Mouse (Mus musculus) forebrain, embryonic 13.5 days (tissue): Measurements from ENCODE around the gene Cnot8. TPM values are rescaled to one million over a fixed set of nuclear protein-coding genes. Genes with fewer than 3 reads are reported as not detected.

ENCODE experiments used
- ATAC-seq: fragments of 200-750 bp; cut with Nextera tagmentation; 2 replicates; pipeline ENCODE4 v1.8.0; 2017
- H3K27ac ChIP-seq: fragments of 300-500 bp; sonication (generic); 2 replicates; pipeline ENCODE4 v1.5.1; 2015; ENCODE audit warnings: inconsistent platforms, mild to moderate bottlenecking, moderate library complexity
- H3K27me3 ChIP-seq: fragments of 300-500 bp; sonication (generic); 2 replicates; pipeline ENCODE4 v1.6.1; 2015; ENCODE audit warnings: mild to moderate bottlenecking, inconsistent platforms
- H3K36me3 ChIP-seq: fragments of 300-500 bp; sonication (generic); 2 replicates; pipeline ENCODE4 v1.6.1; 2015; ENCODE audit warnings: mild to moderate bottlenecking, inconsistent platforms; ENCODE audit not compliant: poor library complexity, severe bottlenecking
- H3K4me1 ChIP-seq: fragments of 300-500 bp; sonication (generic); 2 replicates; pipeline ENCODE4 v1.6.1; 2015; ENCODE audit warnings: inconsistent platforms
- H3K4me2 ChIP-seq: fragments of 300-500 bp; sonication (generic); 2 replicates; pipeline ENCODE4 v1.6.1; 2015; ENCODE audit warnings: inconsistent platforms, mild to moderate bottlenecking, moderate library complexity
- H3K4me3 ChIP-seq: fragments of 300-500 bp; sonication (generic); 2 replicates; pipeline ENCODE4 v1.5.1; 2015; ENCODE audit warnings: mild to moderate bottlenecking, inconsistent platforms
- H3K9ac ChIP-seq: fragments of 300-500 bp; sonication (generic); 2 replicates; pipeline ENCODE4 v1.6.1; 2015; ENCODE audit warnings: mild to moderate bottlenecking, inconsistent platforms
- H3K9me3 ChIP-seq: fragments of 300-500 bp; sonication (generic); replicated peaks from 2 replicates; pipeline ENCODE4 v1.6.1; 2016; ENCODE audit warnings: inconsistent platforms
- WGBS: fragments of 180-500 bp; shearing (Covaris S2); methylation state at CpG from one replicate; pipeline ENCODE4 v1.1.7; 2015; 5-methylcytosine and 5-hydroxymethylcytosine counted together
- polyA plus RNA-seq: library from polyadenylated mRNA; unstranded; fragments of >200 nt; fragmentation: Nextera tagmentation; extraction: Ambion mirVana; gene quantifications from 2 replicates; pipeline ENCODE4 v1.2.1, GENCODE M21; 2015

The Cnot8 gene
- polyA plus RNA-seq, 1 experiment from 2014 or later: 124 TPM

- Histone ChIP-seq H3K27ac (no peak overlapping the region), H3K4me3 (no peak overlapping the region), H3K4me1 (peaks cover 38% of the 10 kb centered on the region), H3K27me3 (no peaks in the 10 kb centered on the region), H3K9me3 (no peaks in the 10 kb centered on the region), H3K4me2 (no peak overlapping the region), H3K9ac (no peak overlapping the region), H3K36me3 (peaks cover 34% of the 10 kb centered on the region)
- WGBS: 94% methylated on average over 4 of the region's 4 CpGs
- no peak for ATAC-seq
Measured at GRCm38 (mm10) chr11:58107664-58108337, 3.8 kb downstream of the Cnot8 start.

DNA sequence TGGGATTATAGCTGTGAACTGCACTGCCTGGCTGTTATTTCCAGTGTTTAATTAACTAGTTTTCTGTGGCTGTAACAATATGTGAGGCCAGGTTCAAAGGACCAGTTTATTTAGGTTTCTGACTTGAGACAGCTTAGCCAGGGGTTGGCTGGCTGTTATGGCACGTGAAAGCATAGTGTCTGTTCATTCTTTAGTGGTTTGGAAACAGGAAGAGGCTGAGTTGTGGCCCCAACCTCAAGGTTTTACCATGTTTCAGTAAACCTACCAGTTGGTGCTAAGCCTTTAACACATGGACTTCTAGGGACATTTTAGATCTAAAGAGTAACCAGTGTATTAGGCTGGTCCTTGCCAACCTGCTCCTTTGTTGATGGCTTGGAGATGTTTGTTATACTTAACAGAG lies 12.6 kb downstream of the Cnot8 start:
- H3K9me3 ChIP-seq: no peaks in the 10 kb centered on the region
- H3K27ac ChIP-seq: no peak overlapping the region
- WGBS: 94% methylated on average over 1 of the region's 1 CpGs
- no peak overlapping the region for H3K4me2 ChIP-seq
- H3K9ac ChIP-seq: no peak overlapping the region
- H3K27me3 ChIP-seq: no peaks in the 10 kb centered on the region
- H3K4me1 ChIP-seq: no peaks in the 10 kb centered on the region
- H3K36me3 ChIP-seq: peaks cover 96% of the 10 kb centered on the region
- H3K4me3 ChIP-seq: no peak overlapping the region
- no peak for ATAC-seq

DNA sequence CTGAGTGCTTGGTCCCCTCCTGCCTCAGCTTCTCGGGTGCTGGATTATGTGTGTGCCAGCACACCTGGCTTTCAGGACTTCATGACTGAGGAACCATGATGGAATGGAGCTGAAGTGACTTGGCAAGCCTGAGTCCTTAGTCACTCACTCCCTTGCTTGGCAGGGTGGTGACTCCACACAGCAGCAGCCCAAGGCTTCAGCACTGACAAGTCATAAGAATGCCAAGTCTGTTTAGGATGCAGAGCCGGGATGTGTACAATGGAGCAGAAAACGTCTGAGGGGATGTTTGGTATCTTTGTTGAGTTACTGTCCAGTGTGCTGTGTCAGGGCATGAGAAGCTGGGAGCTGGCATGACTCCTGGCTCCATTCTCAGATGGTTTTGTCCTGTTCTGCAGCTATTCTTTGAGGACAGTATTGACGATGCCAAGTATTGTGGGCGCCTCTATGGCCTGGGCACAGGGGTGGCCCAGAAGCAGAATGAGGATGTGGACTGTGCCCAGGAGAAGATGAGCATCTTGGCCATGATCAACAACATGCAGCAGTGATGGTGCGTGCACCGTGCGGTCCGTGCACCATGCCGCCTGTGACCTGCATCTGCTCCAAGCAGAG lies 13.2 kb downstream of the Cnot8 start:
- H3K27ac ChIP-seq: no peak overlapping the region
- no peak overlapping the region for H3K9ac ChIP-seq
- H3K4me3 ChIP-seq: no peak overlapping the region
- H3K27me3 ChIP-seq: no peaks in the 10 kb centered on the region
- H3K4me1 ChIP-seq: no peaks in the 10 kb centered on the region
- no peak overlapping the region for H3K4me2 ChIP-seq
- H3K9me3 ChIP-seq: no peaks in the 10 kb centered on the region
- WGBS: 89% methylated on average over 10 of the region's 10 CpGs
- no peak for ATAC-seq
- peaks cover 96% of the 10 kb centered on the region for H3K36me3 ChIP-seq

DNA sequence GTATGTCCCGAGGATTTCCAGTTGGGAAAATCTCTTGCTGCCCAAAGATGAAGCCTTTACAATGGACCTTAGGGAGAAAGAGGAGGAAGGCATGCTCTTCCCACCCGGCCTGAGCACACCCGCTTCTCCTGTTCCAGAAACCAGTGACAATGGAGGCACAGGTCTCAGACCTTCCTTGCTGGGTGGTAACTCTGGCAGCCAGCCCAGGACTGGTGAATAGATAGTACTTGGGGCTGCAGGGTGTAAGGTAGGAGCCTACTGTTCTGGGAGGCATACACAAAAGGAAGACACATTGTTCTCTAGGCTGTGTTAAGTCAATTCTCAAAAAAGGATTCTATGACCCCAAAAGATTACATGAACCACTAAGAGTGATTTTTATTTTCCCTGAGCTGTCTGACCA lies 16.7 kb downstream of the Cnot8 start:
- Histone ChIP-seq H3K27ac (no peak overlapping the region), H3K27me3 (no peaks in the 10 kb centered on the region), H3K4me3 (no peak overlapping the region), H3K9ac (no peak overlapping the region), H3K36me3 (peaks cover 95% of the 10 kb centered on the region), H3K9me3 (no peaks in the 10 kb centered on the region), H3K4me1 (no peaks in the 10 kb centered on the region), H3K4me2 (no peak overlapping the region)
- no peak for ATAC-seq
- 79% methylated on average over 3 of the region's 3 CpGs for WGBS

- H3K4me3 ChIP-seq: no peak overlapping the region
Measured at GRCm38 (mm10) chr11:58121351-58121750, 17.4 kb downstream of the Cnot8 start.

GRCm38 (mm10) chr11:58123711-58124110 lies 19.8 kb downstream of the Cnot8 start:
- Histone ChIP-seq H3K27ac (no peak overlapping the region), H3K4me3 (no peak overlapping the region), H3K4me1 (no peaks in the 10 kb centered on the region), H3K9ac (no peak overlapping the region), H3K27me3 (no peaks in the 10 kb centered on the region), H3K9me3 (no peaks in the 10 kb centered on the region), H3K4me2 (no peak overlapping the region), H3K36me3 (peaks cover 92% of the 10 kb centered on the region)
- no peak for ATAC-seq
- 91% methylated on average over 2 of the region's 2 CpGs for WGBS

More at GRCm38 (mm10) chr11:58121351-58121750, 17.4 kb downstream of the Cnot8 start:
- H3K27me3 ChIP-seq: no peaks in the 10 kb centered on the region
- H3K9me3 ChIP-seq: no peaks in the 10 kb centered on the region
- peaks cover 95% of the 10 kb centered on the region for H3K36me3 ChIP-seq
- no peak overlapping the region for H3K27ac ChIP-seq
- ATAC-seq: no peak
- 92% methylated on average over 9 of the region's 9 CpGs for WGBS
- H3K4me2 ChIP-seq: no peak overlapping the region
- H3K9ac ChIP-seq: no peak overlapping the region
- H3K4me1 ChIP-seq: no peaks in the 10 kb centered on the region

GRCm38 (mm10) chr11:58125021-58125420 lies 21.1 kb downstream of the Cnot8 start:
- 89% methylated on average over 11 of the region's 11 CpGs for WGBS
- H3K27ac ChIP-seq: no peak overlapping the region
- no peak overlapping the region for H3K9ac ChIP-seq
- no peak overlapping the region for H3K4me3 ChIP-seq
- no peaks in the 10 kb centered on the region for H3K27me3 ChIP-seq
- H3K9me3 ChIP-seq: no peaks in the 10 kb centered on the region
- no peaks in the 10 kb centered on the region for H3K4me1 ChIP-seq
- ATAC-seq: no peak
- no peak overlapping the region for H3K4me2 ChIP-seq
- H3K36me3 ChIP-seq: peaks cover 94% of the 10 kb centered on the region

GRCm38 (mm10) chr11:58126397-58127160 lies 22.6 kb downstream of the Cnot8 start:
- H3K9ac ChIP-seq: no peak overlapping the region; the same call in 1 of the 2 replicates
- ATAC-seq: no peak
- H3K27ac ChIP-seq: peak overlapping the region; percentile 14; the same call in 1 of the 2 replicates
- H3K4me3 ChIP-seq: no peak overlapping the region
- H3K9me3 ChIP-seq: no peaks in the 10 kb centered on the region
- H3K36me3 ChIP-seq: peaks cover 93% of the 10 kb centered on the region
- 78% methylated on average over 7 of the region's 7 CpGs for WGBS
- H3K27me3 ChIP-seq: no peaks in the 10 kb centered on the region
- no peaks in the 10 kb centered on the region for H3K4me1 ChIP-seq
- no peak overlapping the region for H3K4me2 ChIP-seq

GRCm38 (mm10) chr11:58127544-58127943 lies 23.6 kb downstream of the Cnot8 start:
- H3K36me3 ChIP-seq: peaks cover 96% of the 10 kb centered on the region

GRCm38 (mm10) chr11:58129302-58129843 lies 25.4 kb downstream of the Cnot8 start:
- Histone ChIP-seq H3K9ac (no peak overlapping the region), H3K4me2 (no peak overlapping the region), H3K27me3 (no peaks in the 10 kb centered on the region), H3K4me3 (no peak overlapping the region), H3K36me3 (peaks cover 93% of the 10 kb centered on the region), H3K27ac (no peak overlapping the region), H3K4me1 (no peaks in the 10 kb centered on the region), H3K9me3 (no peaks in the 10 kb centered on the region)
- WGBS: 86% methylated on average over 6 of the region's 6 CpGs
- no peak for ATAC-seq

More at GRCm38 (mm10) chr11:58127544-58127943, 23.6 kb downstream of the Cnot8 start:
- Histone ChIP-seq H3K4me2 (no peak overlapping the region), H3K27me3 (no peaks in the 10 kb centered on the region), H3K4me1 (no peaks in the 10 kb centered on the region), H3K9me3 (no peaks in the 10 kb centered on the region), H3K27ac (no peak overlapping the region), H3K4me3 (no peak overlapping the region), H3K9ac (no peak overlapping the region)
- WGBS: 90% methylated on average over 2 of the region's 2 CpGs
- ATAC-seq: no peak

DNA sequence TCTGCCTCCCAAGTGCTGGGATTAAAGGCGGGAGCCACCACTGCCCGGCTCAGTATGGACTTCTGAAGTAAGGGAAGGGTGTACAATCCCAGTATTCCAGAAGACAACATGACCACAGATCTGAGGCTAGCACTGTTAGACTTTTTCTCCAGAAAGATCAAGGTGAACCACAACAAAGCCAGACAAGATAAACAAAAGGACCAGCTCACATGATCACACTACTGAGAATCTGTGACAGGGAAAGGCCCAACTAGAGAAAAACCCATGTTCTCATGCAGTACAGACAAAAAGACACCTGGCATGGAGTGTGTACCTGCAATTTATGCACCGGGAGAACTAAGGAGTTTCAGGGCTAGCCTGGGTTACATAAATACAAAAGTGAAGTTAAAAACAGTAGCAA lies 28.1 kb downstream of the Cnot8 start:
- Histone ChIP-seq H3K9me3 (no peaks in the 10 kb centered on the region), H3K36me3 (peaks cover 95% of the 10 kb centered on the region), H3K4me2 (no peak overlapping the region), H3K9ac (no peak overlapping the region), H3K4me3 (no peak overlapping the region), H3K4me1 (no peaks in the 10 kb centered on the region), H3K27ac (no peak overlapping the region), H3K27me3 (no peaks in the 10 kb centered on the region)
- 98% methylated on average over 3 of the region's 3 CpGs for WGBS
- no peak for ATAC-seq

DNA sequence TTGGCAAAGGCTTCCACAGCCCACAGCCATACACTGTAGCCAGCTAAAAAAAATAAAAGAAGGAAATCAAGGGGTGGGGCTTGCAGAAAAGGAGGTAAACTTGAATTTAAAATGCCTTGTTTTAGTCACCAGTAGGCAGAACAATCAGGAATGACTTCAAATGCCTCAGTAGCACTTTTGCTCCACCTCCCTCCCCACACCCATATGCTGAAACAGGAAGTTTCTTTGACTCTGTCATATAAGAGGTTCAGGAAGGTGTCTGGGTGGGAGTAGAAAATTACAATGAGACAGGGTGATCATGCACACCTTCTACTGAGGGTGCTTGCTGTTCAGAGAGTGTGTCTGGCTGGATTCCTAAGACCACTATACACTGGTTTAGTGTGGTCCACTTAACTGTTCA lies 30.9 kb downstream of the Cnot8 start:
- H3K36me3 ChIP-seq: peaks cover 95% of the 10 kb centered on the region
- no peak overlapping the region for H3K4me3 ChIP-seq
- no peak overlapping the region for H3K4me2 ChIP-seq
- no peak for ATAC-seq
- H3K4me1 ChIP-seq: no peaks in the 10 kb centered on the region
- H3K9ac ChIP-seq: no peak overlapping the region
- H3K27me3 ChIP-seq: no peaks in the 10 kb centered on the region
- no peaks in the 10 kb centered on the region for H3K9me3 ChIP-seq
- H3K27ac ChIP-seq: no peak overlapping the region
